Mouse (Mus musculus): ENCODE measurements around the gene Cpb1.
A peak's percentile ranks its signal among the peaks of the same experiment; 100 is the strongest.

Gene Cpb1

GRCm38 (mm10) chr3:20275633-20276032 is at the start of gene Cpb1:
Cpb1 (minus strand) TSS chr3:20275733.
- DNase-seq, result no peak

GRCm38 (mm10) chr3:20317233-20317632 is 41.7 kb upstream of the Cpb1 start:
- DNase-seq, result no peak

GRCm38 (mm10) chr3:20309142-20309541 is 33.6 kb upstream of the Cpb1 start:
- no peak for DNase-seq

- no peak for DNase-seq
Measured at GRCm38 (mm10) chr3:20307256-20307655, 31.7 kb upstream of the Cpb1 start.

GRCm38 (mm10) chr3:20304758-20305352 is 29.3 kb upstream of the Cpb1 start:
- peak; percentile 11 to 29 for DNase-seq

- DNase-seq, result no peak
Measured at GRCm38 (mm10) chr3:20295546-20295945, 20.0 kb upstream of the Cpb1 start.

- DNase-seq, result no peak
Measured at GRCm38 (mm10) chr3:20294542-20295348, 19.2 kb upstream of the Cpb1 start.

GRCm38 (mm10) chr3:20291370-20291769 is 15.8 kb upstream of the Cpb1 start:
- DNase-seq, result no peak

- DNase-seq, result no peak
Measured at GRCm38 (mm10) chr3:20288761-20289160, 13.2 kb upstream of the Cpb1 start.

GRCm38 (mm10) chr3:20281796-20282195 is 6.3 kb upstream of the Cpb1 start:
- DNase-seq, result no peak

- DNase-seq, result peak; percentile 8 to 33
Measured at GRCm38 (mm10) chr3:20254566-20255479, 20.7 kb downstream of the Cpb1 start.

GRCm38 (mm10) chr3:20243913-20244312 is 31.6 kb downstream of the Cpb1 start:
- DNase-seq, result no peak

GRCm38 (mm10) chr3:20242050-20242449 is 33.5 kb downstream of the Cpb1 start, which contains the start of gene Cpa3:
Cpa3 (minus strand) TSS chr3:20242181.
- DNase-seq, result no peak

- DNase-seq, result no peak
Measured at GRCm38 (mm10) chr3:20239741-20240140, 35.8 kb downstream of the Cpb1 start.

- no peak for DNase-seq
Measured at GRCm38 (mm10) chr3:20236965-20237364, 38.6 kb downstream of the Cpb1 start.

- DNase-seq, result no peak
Measured at GRCm38 (mm10) chr3:20229027-20229426, 46.5 kb downstream of the Cpb1 start.

- DNase-seq, result no peak
Measured at GRCm38 (mm10) chr3:20225429-20225828, 50.1 kb downstream of the Cpb1 start.

GRCm38 (mm10) chr3:20222926-20223698 is 52.4 kb downstream of the Cpb1 start:
- no peak for DNase-seq

GRCm38 (mm10) chr3:20222136-20222535 is 53.4 kb downstream of the Cpb1 start:
- DNase-seq, result no peak

- DNase-seq, result peak; percentile 52 to 64
Measured at GRCm38 (mm10) chr3:20198869-20199268, 76.7 kb downstream of the Cpb1 start.

Measured in lung, postnatal 4 days (tissue).